Mouse (Mus musculus) C2C12 (cell line): ENCODE measurements around the gene Irs1. TPM values are rescaled to one million over a fixed set of nuclear protein-coding genes. Genes with fewer than 3 reads are reported as not detected.
A peak's percentile ranks its signal among the peaks of the same experiment; 100 is the strongest.

ENCODE experiments used
- H3K27me3 ChIP-seq: one replicate; pipeline ENCODE4 v1.6.1; 2011; ENCODE audit not compliant: control insufficient read depth, insufficient read depth, insufficient read length
- H3K36me3 ChIP-seq: one replicate; pipeline ENCODE4 v1.6.1; 2011; ENCODE audit not compliant: control insufficient read depth, insufficient read depth
- H3K4me3 ChIP-seq: one replicate; pipeline ENCODE4 v1.5.1; 2011; ENCODE audit warnings: mild to moderate bottlenecking, control low read depth; ENCODE audit not compliant: poor library complexity, insufficient read depth, severe bottlenecking
- H3K79me2 ChIP-seq: one replicate; pipeline ENCODE4 v1.6.1; 2011; ENCODE audit not compliant: control insufficient read depth, insufficient read depth
- H3K79me3 ChIP-seq: one replicate; pipeline ENCODE4 v1.6.1; 2011; ENCODE audit warnings: low read depth, control low read depth
- H3ac ChIP-seq: one replicate; pipeline ENCODE3; 2011; ENCODE audit warnings: low read depth; ENCODE audit not compliant: control insufficient read depth, insufficient read length
- CEBPB ChIP-seq: IDR thresholded peaks from one replicate; pipeline ENCODE4 v1.6.1; 2011; ENCODE audit warnings: low read depth, mild to moderate bottlenecking, control low read depth, moderate library complexity
- CTCF ChIP-seq: IDR thresholded peaks from one replicate; pipeline ENCODE4 v1.5.1; 2011; ENCODE audit not compliant: control insufficient read depth, insufficient read depth, insufficient read length
- FOSL1 ChIP-seq: IDR thresholded peaks from one replicate; pipeline ENCODE4 v1.8.0; 2011; ENCODE audit warnings: mild to moderate bottlenecking, low read length; ENCODE audit not compliant: poor library complexity, insufficient read depth, severe bottlenecking
- MAX ChIP-seq: IDR thresholded peaks from one replicate; pipeline ENCODE4 v1.6.1; 2011; ENCODE audit warnings: mild to moderate bottlenecking, control low read depth
- MYOD1 ChIP-seq: IDR thresholded peaks from one replicate; pipeline ENCODE4 v1.6.1; 2011; ENCODE audit warnings: low read depth; ENCODE audit not compliant: control insufficient read depth, insufficient read length
- MYOG ChIP-seq: IDR thresholded peaks from one replicate; pipeline ENCODE4 v1.6.1; 2011; ENCODE audit not compliant: control insufficient read depth, insufficient read length; ENCODE audit errors: extremely low read depth
- USF1 ChIP-seq: IDR thresholded peaks from one replicate; pipeline ENCODE4 v1.6.1; 2011; ENCODE audit warnings: low read depth, mild to moderate bottlenecking, control low read depth, moderate library complexity
- polyA plus RNA-seq: library from polyadenylated mRNA; unstranded; fragments of >200 nt; fragmentation: generic; extraction: Trizol; gene quantifications from one replicate; pipeline ENCODE4 v1.2.1, GENCODE M21; 2012; ENCODE audit warnings: missing spikeins

The Irs1 gene
- polyA plus RNA-seq, 1 experiment, result 4.6 TPM

- H3ac ChIP-seq, result no peak overlapping the region
- no peak overlapping the region for H3K4me3 ChIP-seq
- H3K79me2 ChIP-seq, result peaks cover 56% of the 10 kb centered on the region
- H3K27me3 ChIP-seq, result no peaks in the 10 kb centered on the region
- no peak for TF ChIP-seq MYOG
- no peak for TF ChIP-seq MAX
- no peak for TF ChIP-seq CEBPB
- TF ChIP-seq MYOD1, result no peak
- TF ChIP-seq FOSL1, result no peak
- no peak for TF ChIP-seq USF1
- H3K79me3 ChIP-seq, result peaks cover 12% of the 10 kb centered on the region
- H3K36me3 ChIP-seq, result no peaks in the 10 kb centered on the region
Observed at GRCm38 (mm10) chr1:82326120-82326519, 34.9 kb upstream of the Irs1 start.

GRCm38 (mm10) chr1:82324131-82324785 lies 33.0 kb upstream of the Irs1 start:
- H3K79me3 ChIP-seq, result peaks cover 8% of the 10 kb centered on the region
- H3K79me2 ChIP-seq, result peaks cover 64% of the 10 kb centered on the region
- TF ChIP-seq FOSL1 (no peak), CTCF (no peak), USF1 (no peak), MYOG (no peak), MYOD1 (no peak), MAX (no peak), CEBPB (no peak)
- no peaks in the 10 kb centered on the region for H3K36me3 ChIP-seq
- no peak overlapping the region for H3ac ChIP-seq
- no peak overlapping the region for H3K4me3 ChIP-seq
- H3K27me3 ChIP-seq, result no peaks in the 10 kb centered on the region

GRCm38 (mm10) chr1:82321441-82321840 lies 30.2 kb upstream of the Irs1 start:
- H3K4me3 ChIP-seq, result no peak overlapping the region
- no peak overlapping the region for H3ac ChIP-seq
- peaks cover 82% of the 10 kb centered on the region for H3K79me2 ChIP-seq
- no peaks in the 10 kb centered on the region for H3K27me3 ChIP-seq
- H3K79me3 ChIP-seq, result peaks cover 18% of the 10 kb centered on the region
- TF ChIP-seq CTCF, result no peak
- no peak for TF ChIP-seq USF1
- no peak for TF ChIP-seq FOSL1
- no peak for TF ChIP-seq CEBPB
- TF ChIP-seq MAX, result no peak
- no peak for TF ChIP-seq MYOD1
- no peaks in the 10 kb centered on the region for H3K36me3 ChIP-seq

GRCm38 (mm10) chr1:82320864-82321263 lies 29.6 kb upstream of the Irs1 start:
- TF ChIP-seq MYOG (no peak), CEBPB (no peak), FOSL1 (no peak)
- H3K36me3 ChIP-seq, result no peaks in the 10 kb centered on the region
- peaks cover 80% of the 10 kb centered on the region for H3K79me2 ChIP-seq
- no peak overlapping the region for H3K4me3 ChIP-seq
- no peaks in the 10 kb centered on the region for H3K27me3 ChIP-seq
- peaks cover 18% of the 10 kb centered on the region for H3K79me3 ChIP-seq
- H3ac ChIP-seq, result no peak overlapping the region

- Histone ChIP-seq H3ac (no peak overlapping the region), H3K27me3 (no peaks in the 10 kb centered on the region), H3K79me3 (peaks cover 18% of the 10 kb centered on the region), H3K79me2 (peaks cover 76% of the 10 kb centered on the region), H3K36me3 (no peaks in the 10 kb centered on the region), H3K4me3 (no peak overlapping the region)
- TF ChIP-seq CTCF (no peak), MYOD1 (peak; percentile 68)
Observed at GRCm38 (mm10) chr1:82320456-82320855, 29.2 kb upstream of the Irs1 start.

GRCm38 (mm10) chr1:82316746-82317126 lies 25.5 kb upstream of the Irs1 start:
- peak overlapping the region; percentile 77 for H3K4me3 ChIP-seq
- no peaks in the 10 kb centered on the region for H3K36me3 ChIP-seq
- peak overlapping the region; percentile 90 for H3ac ChIP-seq
- H3K79me2 ChIP-seq, result peaks cover 50% of the 10 kb centered on the region
- peaks cover 10% of the 10 kb centered on the region for H3K79me3 ChIP-seq
- H3K27me3 ChIP-seq, result no peaks in the 10 kb centered on the region
- TF ChIP-seq MYOD1, result peak; percentile 23
- no peak for TF ChIP-seq MYOG
